Mouse (Mus musculus): Measurements from ENCODE around the gene Hoxb1. TPM values are rescaled to one million over a fixed set of nuclear protein-coding genes. Genes with fewer than 3 reads are reported as not detected.

The Hoxb1 gene
- polyA plus RNA-seq, 1 experiment from 2014 or later, result 0.07 TPM

GRCm38 (mm10) chr11:96396772-96397626 is 31.4 kb downstream of the Hoxb1 start:
- Histone ChIP-seq H3K4me3 (ENCODE audit: low read length) (no peak overlapping the region), H3K27me3 (ENCODE audit: control insufficient read depth, insufficient read depth, low read length) (peaks cover 42% of the 10 kb centered on the region), H3K36me3 (ENCODE audit: control insufficient read depth, insufficient read depth) (no peaks in the 10 kb centered on the region), H3K4me1 (ENCODE audit: control insufficient read depth, insufficient read depth, low read length) (peaks cover 6% of the 10 kb centered on the region; the same call in 1 of the 2 replicates), H3K9me3 (replicated peaks; ENCODE audit: control insufficient read depth, low read length) (no peaks in the 10 kb centered on the region), H3K4me2 (ENCODE audit: low read depth, low read length) (no peak overlapping the region), H3K9ac (ENCODE audit: low read length) (no peak overlapping the region), H3K27ac (ENCODE audit: low read length) (no peak overlapping the region)
- ATAC-seq (replicated peaks; ENCODE audit: extremely low read depth, insufficient read depth, low FRiP score), result no peak
- 9% methylated on average over 15 of the region's 15 CpGs for WGBS

GRCm38 (mm10) chr11:96397806-96398335 is 32.3 kb downstream of the Hoxb1 start:
- no peaks in the 10 kb centered on the region for H3K9me3 ChIP-seq (replicated peaks; ENCODE audit: control insufficient read depth, low read length)
- H3K36me3 ChIP-seq (ENCODE audit: control insufficient read depth, insufficient read depth), result no peaks in the 10 kb centered on the region
- peaks cover 6% of the 10 kb centered on the region; the same call in 1 of the 2 replicates for H3K4me1 ChIP-seq (ENCODE audit: control insufficient read depth, insufficient read depth, low read length)
- H3K4me2 ChIP-seq (ENCODE audit: low read depth, low read length), result no peak overlapping the region
- H3K9ac ChIP-seq (ENCODE audit: low read length), result no peak overlapping the region
- no peak overlapping the region for H3K4me3 ChIP-seq (ENCODE audit: low read length)
- H3K27ac ChIP-seq (ENCODE audit: low read length), result no peak overlapping the region
- peaks cover 50% of the 10 kb centered on the region for H3K27me3 ChIP-seq (ENCODE audit: control insufficient read depth, insufficient read depth, low read length)
- 39% methylated on average over 7 of the region's 7 CpGs for WGBS
- ATAC-seq (replicated peaks; ENCODE audit: extremely low read depth, insufficient read depth, low FRiP score), result no peak

- H3K27ac ChIP-seq (ENCODE audit: low read length), result no peak overlapping the region
- no peaks in the 10 kb centered on the region for H3K9me3 ChIP-seq (replicated peaks; ENCODE audit: control insufficient read depth, low read length)
- no peak overlapping the region for H3K4me2 ChIP-seq (ENCODE audit: low read depth, low read length)
- WGBS, result 1% methylated on average over 8 of the region's 8 CpGs
- H3K4me1 ChIP-seq (ENCODE audit: control insufficient read depth, insufficient read depth, low read length), result peaks cover 6% of the 10 kb centered on the region; the same call in 1 of the 2 replicates
- H3K4me3 ChIP-seq (ENCODE audit: low read length), result no peak overlapping the region
- no peaks in the 10 kb centered on the region for H3K36me3 ChIP-seq (ENCODE audit: control insufficient read depth, insufficient read depth)
- H3K9ac ChIP-seq (ENCODE audit: low read length), result no peak overlapping the region
- H3K27me3 ChIP-seq (ENCODE audit: control insufficient read depth, insufficient read depth, low read length), result peaks cover 66% of the 10 kb centered on the region
- peak; percentile 73 for ATAC-seq (replicated peaks; ENCODE audit: extremely low read depth, insufficient read depth, low FRiP score)
Measured at GRCm38 (mm10) chr11:96399923-96400322, 34.4 kb downstream of the Hoxb1 start.

- Histone ChIP-seq H3K4me3 (ENCODE audit: low read length) (no peak overlapping the region), H3K9me3 (replicated peaks; ENCODE audit: control insufficient read depth, low read length) (no peaks in the 10 kb centered on the region), H3K9ac (ENCODE audit: low read length) (no peak overlapping the region), H3K36me3 (ENCODE audit: control insufficient read depth, insufficient read depth) (no peaks in the 10 kb centered on the region), H3K27ac (ENCODE audit: low read length) (no peak overlapping the region), H3K27me3 (ENCODE audit: control insufficient read depth, insufficient read depth, low read length) (peaks cover 72% of the 10 kb centered on the region), H3K4me1 (ENCODE audit: control insufficient read depth, insufficient read depth, low read length) (peaks cover 12% of the 10 kb centered on the region), H3K4me2 (ENCODE audit: low read depth, low read length) (no peak overlapping the region)
- no peak for ATAC-seq (replicated peaks; ENCODE audit: extremely low read depth, insufficient read depth, low FRiP score)
- WGBS, result 24% methylated on average over 10 of the region's 10 CpGs
Measured at GRCm38 (mm10) chr11:96404016-96404604, 38.6 kb downstream of the Hoxb1 start.

GRCm38 (mm10) chr11:96404831-96405230 is 39.3 kb downstream of the Hoxb1 start:
- H3K4me1 ChIP-seq (ENCODE audit: control insufficient read depth, insufficient read depth, low read length), result peaks cover 12% of the 10 kb centered on the region
- H3K4me3 ChIP-seq (ENCODE audit: low read length), result no peak overlapping the region
- no peak overlapping the region for H3K27ac ChIP-seq (ENCODE audit: low read length)
- H3K9me3 ChIP-seq (replicated peaks; ENCODE audit: control insufficient read depth, low read length), result no peaks in the 10 kb centered on the region
- H3K27me3 ChIP-seq (ENCODE audit: control insufficient read depth, insufficient read depth, low read length), result peaks cover 74% of the 10 kb centered on the region
- no peak for ATAC-seq (replicated peaks; ENCODE audit: extremely low read depth, insufficient read depth, low FRiP score)
- no peak overlapping the region for H3K4me2 ChIP-seq (ENCODE audit: low read depth, low read length)
- WGBS, result 71% methylated on average over 7 of the region's 7 CpGs
- no peaks in the 10 kb centered on the region for H3K36me3 ChIP-seq (ENCODE audit: control insufficient read depth, insufficient read depth)
- H3K9ac ChIP-seq (ENCODE audit: low read length), result no peak overlapping the region

- H3K27me3 ChIP-seq (ENCODE audit: control insufficient read depth, insufficient read depth, low read length), result peaks cover 80% of the 10 kb centered on the region
- no peak overlapping the region for H3K27ac ChIP-seq (ENCODE audit: low read length)
- 41% methylated on average over 4 of the region's 4 CpGs for WGBS
- H3K9ac ChIP-seq (ENCODE audit: low read length), result no peak overlapping the region
- no peak overlapping the region for H3K4me3 ChIP-seq (ENCODE audit: low read length)
- H3K36me3 ChIP-seq (ENCODE audit: control insufficient read depth, insufficient read depth), result no peaks in the 10 kb centered on the region
- no peaks in the 10 kb centered on the region for H3K9me3 ChIP-seq (replicated peaks; ENCODE audit: control insufficient read depth, low read length)
- H3K4me2 ChIP-seq (ENCODE audit: low read depth, low read length), result no peak overlapping the region
- peaks cover 10% of the 10 kb centered on the region for H3K4me1 ChIP-seq (ENCODE audit: control insufficient read depth, insufficient read depth, low read length)
- ATAC-seq (replicated peaks; ENCODE audit: extremely low read depth, insufficient read depth, low FRiP score), result no peak
Measured at GRCm38 (mm10) chr11:96405541-96405940, 40.0 kb downstream of the Hoxb1 start.

- peaks cover 76% of the 10 kb centered on the region for H3K27me3 ChIP-seq (ENCODE audit: control insufficient read depth, insufficient read depth, low read length)
- H3K4me1 ChIP-seq (ENCODE audit: control insufficient read depth, insufficient read depth, low read length), result peaks cover 10% of the 10 kb centered on the region
- H3K4me2 ChIP-seq (ENCODE audit: low read depth, low read length), result peak overlapping the region; percentile 53
- 5% methylated on average over 36 of the region's 36 CpGs for WGBS
- no peak overlapping the region; the same call in 1 of the 2 replicates for H3K27ac ChIP-seq (ENCODE audit: low read length)
- H3K9me3 ChIP-seq (replicated peaks; ENCODE audit: control insufficient read depth, low read length), result 0 out of 2 replicates have a peak, but pooled peaks cover 3% of the 10 kb centered on the region
- H3K9ac ChIP-seq (ENCODE audit: low read length), result 0 out of 2 replicates have a peak overlapping the region, but pooled peaks have one; percentile 6
- peak; percentile 65; the same call in 1 of the 2 replicates for ATAC-seq (replicated peaks; ENCODE audit: extremely low read depth, insufficient read depth, low FRiP score)
- no peaks in the 10 kb centered on the region for H3K36me3 ChIP-seq (ENCODE audit: control insufficient read depth, insufficient read depth)
- peak overlapping the region; percentile 28 for H3K4me3 ChIP-seq (ENCODE audit: low read length)
Measured at GRCm38 (mm10) chr11:96407191-96408072, 41.9 kb downstream of the Hoxb1 start.

GRCm38 (mm10) chr11:96408234-96409010 is 42.9 kb downstream of the Hoxb1 start:
- no peak for ATAC-seq (replicated peaks; ENCODE audit: extremely low read depth, insufficient read depth, low FRiP score)
- H3K27me3 ChIP-seq (ENCODE audit: control insufficient read depth, insufficient read depth, low read length), result peaks cover 73% of the 10 kb centered on the region
- no peak overlapping the region for H3K9ac ChIP-seq (ENCODE audit: low read length)
- H3K4me1 ChIP-seq (ENCODE audit: control insufficient read depth, insufficient read depth, low read length), result peaks cover 12% of the 10 kb centered on the region
- H3K4me2 ChIP-seq (ENCODE audit: low read depth, low read length), result no peak overlapping the region; the same call in 1 of the 2 replicates
- no peaks in the 10 kb centered on the region for H3K36me3 ChIP-seq (ENCODE audit: control insufficient read depth, insufficient read depth)
- WGBS, result 45% methylated on average over 14 of the region's 14 CpGs
- 0 out of 2 replicates have a peak, but pooled peaks cover 3% of the 10 kb centered on the region for H3K9me3 ChIP-seq (replicated peaks; ENCODE audit: control insufficient read depth, low read length)
- H3K27ac ChIP-seq (ENCODE audit: low read length), result no peak overlapping the region; the same call in 1 of the 2 replicates
- H3K4me3 ChIP-seq (ENCODE audit: low read length), result no peak overlapping the region

All from heart, embryonic 16.5 days (tissue).